Mouse (Mus musculus) cerebellum, adult 18-20 months (tissue): ENCODE results near the gene Krt2.
A peak's percentile ranks its signal among the peaks of the same experiment; 100 is the strongest.

ENCODE experiments used
- DNase-seq, 2 experiments: peaks; one replicate each; pipeline ENCODE4 v3.0.0; 2021

Krt2 gene

GRCm38 (mm10) chr15:101817875-101818274 lies at the start of gene Krt2:
Gene Krt2, minus strand, starts transcription at chr15:101818169.
- DNase-seq = no peak

DNA sequence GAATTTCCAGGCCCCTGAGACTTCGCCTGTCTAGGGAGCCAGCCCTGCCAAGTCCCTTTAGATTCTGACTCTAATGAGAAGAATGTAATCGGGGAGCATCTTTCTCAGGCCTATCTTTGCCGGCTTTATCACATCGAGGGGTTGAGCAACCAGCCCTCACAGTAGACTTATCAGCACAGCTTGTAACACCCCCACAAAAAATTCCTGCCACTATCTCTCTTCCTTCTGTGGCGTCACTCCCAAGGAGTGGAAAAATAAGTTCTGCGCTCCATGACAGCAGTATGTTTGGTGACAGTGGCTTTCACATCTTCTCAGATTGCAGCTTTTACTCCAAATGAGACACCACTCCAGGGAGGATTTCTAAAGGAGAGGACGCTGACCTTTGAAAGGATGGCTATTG lies 48.8 kb upstream of the Krt2 start:
- DNase-seq = no peak

DNA sequence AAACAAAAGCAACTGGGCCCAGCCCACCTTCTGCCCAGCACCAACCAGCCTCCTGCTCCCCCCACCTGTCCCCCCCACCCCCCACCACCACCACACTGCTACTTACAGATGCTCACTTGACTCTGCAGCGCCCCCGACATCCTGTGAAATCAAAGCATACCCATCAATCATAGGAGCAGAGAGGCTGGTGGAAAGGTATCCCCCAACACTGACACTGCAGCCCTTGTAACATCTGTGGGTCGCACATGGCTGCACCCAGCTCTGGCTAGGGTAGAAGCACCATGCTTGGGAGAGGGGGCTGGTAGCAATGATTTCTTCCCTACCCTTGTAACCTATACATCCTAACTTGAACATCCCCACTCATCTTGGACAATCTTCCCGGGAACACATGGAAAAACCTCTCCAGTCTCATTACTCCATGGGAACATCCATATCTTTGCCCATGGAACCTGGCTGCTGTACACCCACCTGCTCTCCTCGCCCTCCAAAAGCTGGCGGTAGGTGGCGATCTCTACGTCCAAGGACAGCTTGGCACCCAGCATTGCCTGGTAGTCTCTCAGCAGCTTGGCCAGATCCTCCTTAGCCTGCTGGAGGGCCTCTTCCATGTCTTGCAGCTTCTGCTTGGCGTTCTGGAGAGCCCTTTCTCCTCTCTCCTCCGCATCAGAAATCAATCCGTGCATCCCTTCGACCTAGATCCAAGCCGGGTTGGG lies 42.6 kb upstream of the Krt2 start:
- DNase-seq = no peak

- peak; percentile 15 to 18 for DNase-seq
These were observed 41.8 kb upstream of the Krt2 start for GRCm38 (mm10) chr15:101859735-101860170.

DNA sequence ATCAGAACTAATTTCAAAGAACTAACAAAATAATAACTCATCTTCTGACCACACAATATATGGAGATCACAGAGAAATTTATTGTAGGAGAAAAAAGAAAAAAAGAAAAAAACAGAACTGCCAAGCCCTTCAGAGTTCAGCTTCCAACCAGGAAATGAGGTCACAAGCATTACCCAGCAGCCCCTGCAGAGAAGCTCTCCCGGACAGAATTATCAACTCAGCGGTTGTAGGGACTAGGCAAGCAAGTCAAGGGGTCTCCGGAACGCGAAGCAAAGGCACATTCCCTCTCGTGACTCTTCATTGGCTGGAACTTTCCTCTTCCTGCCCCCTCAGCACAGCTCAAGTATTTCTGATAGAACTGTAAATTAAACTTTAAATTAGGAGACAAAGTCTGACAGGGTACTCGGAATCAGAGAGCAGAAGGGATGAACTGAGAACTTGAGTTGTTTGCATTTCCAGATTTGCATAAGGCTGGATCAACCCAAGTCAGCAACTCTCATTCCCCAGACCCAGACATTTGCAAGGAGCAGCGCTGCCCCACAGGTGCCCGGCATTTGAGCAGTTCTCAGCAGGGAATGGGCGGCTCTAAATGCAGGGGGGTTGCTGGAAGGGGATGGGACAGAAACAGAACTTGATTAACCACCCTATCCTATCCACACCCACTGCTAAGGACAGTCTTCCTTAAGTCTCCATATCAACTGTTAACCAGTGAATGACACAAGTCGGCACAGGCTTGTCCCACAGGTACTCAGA lies 40.9 kb upstream of the Krt2 start:
- DNase-seq = no peak

- peak; percentile 8 to 11 for DNase-seq
These were observed 38.7 kb upstream of the Krt2 start for GRCm38 (mm10) chr15:101856696-101857095.

DNA sequence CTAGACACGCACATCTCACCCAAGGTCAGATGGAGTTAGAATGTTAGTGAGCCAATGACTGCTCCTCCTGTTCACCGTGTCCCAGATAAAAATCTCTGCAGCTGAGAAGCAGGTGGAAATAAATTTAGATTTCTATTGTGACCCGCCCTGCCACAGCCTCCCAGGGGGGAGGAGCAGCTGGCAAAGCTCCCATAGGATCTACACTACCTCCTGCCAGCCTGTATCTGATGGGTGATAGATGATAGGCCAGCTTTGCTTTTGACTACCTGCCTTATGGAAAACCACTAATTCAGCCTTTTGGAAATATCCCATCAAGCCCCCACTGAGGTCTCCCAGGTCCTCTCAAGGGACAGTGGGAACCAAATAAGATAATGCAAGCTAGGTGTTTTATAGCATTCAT lies 37.8 kb upstream of the Krt2 start:
- DNase-seq = no peak

DNA sequence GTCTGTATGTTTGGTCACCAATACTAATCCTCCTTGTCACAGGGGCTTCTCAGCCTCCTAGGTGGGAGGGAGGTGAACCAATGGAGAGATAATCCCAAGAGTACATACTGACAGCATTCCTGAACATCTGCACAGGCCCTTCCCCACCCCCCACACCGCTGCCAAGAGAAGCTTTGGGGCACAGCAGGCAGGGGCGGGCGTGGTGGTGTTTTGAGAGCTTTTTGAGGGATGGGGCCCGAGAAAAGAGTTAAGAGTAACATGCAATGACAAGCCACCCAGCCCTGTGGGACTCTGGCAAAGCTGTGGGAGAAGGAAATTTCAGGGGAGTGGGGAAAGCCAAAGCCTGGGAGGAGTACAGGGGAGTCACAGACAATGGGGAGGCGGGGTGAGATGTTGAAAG lies 36.3 kb upstream of the Krt2 start:
- DNase-seq = no peak

- no peak for DNase-seq
These were observed 34.6 kb upstream of the Krt2 start for GRCm38 (mm10) chr15:101852571-101852970.

DNA sequence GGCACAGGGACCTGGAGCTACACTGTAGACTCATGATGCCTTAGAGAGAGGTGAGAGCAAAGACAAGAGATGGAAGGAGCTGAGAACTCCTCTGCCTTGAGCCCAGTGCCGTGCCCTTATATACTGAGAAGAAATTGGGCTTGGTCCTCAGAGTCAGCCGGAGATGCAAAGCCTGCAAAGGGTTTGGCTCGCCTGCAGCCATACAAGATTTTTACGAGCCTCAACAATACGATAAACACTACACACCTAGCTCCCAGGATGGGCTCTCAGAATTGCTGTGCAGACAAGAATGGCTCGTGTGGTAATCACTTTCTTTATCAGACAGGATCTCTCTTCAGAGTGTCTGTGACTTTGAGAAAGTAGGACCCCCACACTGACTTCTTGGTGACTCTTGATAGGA lies 32.7 kb upstream of the Krt2 start, which contains the start of gene Krt1:
Krt1 (minus strand) TSS at position 101 of the 400 bp plus-strand sequence.
- DNase-seq = no peak

- peak; percentile 30 to 38 for DNase-seq
These were observed 28.0 kb upstream of the Krt2 start for GRCm38 (mm10) chr15:101845971-101846403.

- no peak for DNase-seq
These were observed 25.2 kb upstream of the Krt2 start for GRCm38 (mm10) chr15:101843192-101843591.

- no peak for DNase-seq
These were observed 16.9 kb upstream of the Krt2 start for GRCm38 (mm10) chr15:101834784-101835328.

DNA sequence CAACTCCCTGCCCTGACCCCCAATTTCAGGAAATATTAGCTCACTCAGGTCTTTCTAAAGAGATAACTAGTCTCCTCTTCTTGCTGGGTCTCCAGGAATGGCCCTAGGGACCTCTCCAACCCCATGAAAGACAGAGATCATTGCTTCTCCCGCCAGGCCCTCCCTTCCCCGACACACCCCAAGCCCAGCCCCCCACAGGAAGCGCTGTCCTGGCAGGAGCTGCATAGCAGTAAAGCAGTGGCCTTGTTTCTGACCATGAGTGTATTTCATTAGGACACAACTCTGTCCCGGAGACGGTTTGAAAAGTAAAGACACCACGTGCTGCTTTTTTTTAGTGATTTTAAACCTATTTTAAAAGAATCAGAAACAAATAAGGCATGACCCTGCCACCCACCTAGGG lies 15.2 kb upstream of the Krt2 start:
- no peak for DNase-seq

DNA sequence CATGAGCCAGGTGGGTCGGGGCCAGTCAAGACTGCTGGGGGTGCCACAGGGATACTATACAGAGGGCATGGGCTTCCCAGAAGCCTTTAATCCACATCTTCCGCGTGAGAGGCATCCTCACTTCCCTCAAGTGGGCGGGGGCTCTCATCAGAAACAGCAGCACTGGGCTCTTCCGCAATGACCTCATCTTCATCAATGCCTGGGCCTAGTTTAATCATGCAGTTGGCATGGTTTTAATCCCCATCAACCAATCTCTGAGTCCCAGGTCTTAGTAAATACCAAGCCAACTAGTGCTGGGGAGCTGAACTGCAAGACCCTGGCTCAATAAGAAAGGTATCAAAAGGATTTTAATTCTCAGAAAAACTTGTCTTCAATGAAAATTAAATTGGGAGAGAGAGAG lies 11.5 kb upstream of the Krt2 start:
- DNase-seq = no peak

DNA sequence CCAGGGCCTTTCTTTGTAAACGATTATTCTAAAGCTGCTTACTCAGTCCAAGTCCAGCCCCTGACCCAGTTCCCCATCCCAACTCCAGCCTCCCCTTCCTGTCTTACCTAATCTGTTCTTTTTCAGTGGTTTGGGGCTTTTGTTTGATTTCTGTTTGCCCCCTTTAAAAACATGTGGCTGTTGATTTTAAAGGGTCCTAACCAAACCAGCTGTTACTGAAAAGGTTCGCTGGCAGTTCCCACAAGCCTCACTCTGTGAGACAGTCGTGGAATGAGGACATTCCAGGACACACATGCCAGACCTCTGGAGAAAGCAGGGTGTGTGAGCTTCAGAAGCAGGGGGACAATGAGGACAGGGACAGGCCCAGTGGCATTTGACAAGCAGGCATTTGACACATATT lies 3.8 kb upstream of the Krt2 start:
- DNase-seq = no peak

GRCm38 (mm10) chr15:101803052-101803822 lies 14.7 kb downstream of the Krt2 start:
- no peak for DNase-seq

GRCm38 (mm10) chr15:101802296-101802835 lies 15.6 kb downstream of the Krt2 start, which contains the start of gene Krt73:
Gene Krt73, minus strand, starts transcription at chr15:101802346.
- DNase-seq = no peak

- DNase-seq = no peak
These were observed 27.1 kb downstream of the Krt2 start for GRCm38 (mm10) chr15:101790867-101791266.

GRCm38 (mm10) chr15:101786360-101786759 lies 31.6 kb downstream of the Krt2 start, which contains the start of gene Krt72:
Gene Krt72, minus strand, starts transcription at chr15:101786460.
- DNase-seq = no peak

- DNase-seq = no peak
These were observed 44.5 kb downstream of the Krt2 start for GRCm38 (mm10) chr15:101773420-101773819.

- peak; percentile 73 to 83 for DNase-seq
These were observed 45.3 kb downstream of the Krt2 start for GRCm38 (mm10) chr15:101772711-101773081.
